Mouse (Mus musculus) ES-E14 (cell line): ENCODE data around the gene Klhdc7b. TPM values are rescaled to one million over a fixed set of nuclear protein-coding genes. Genes with fewer than 3 reads are reported as not detected.

Experiments
- DNase-seq: peaks from one replicate; pipeline ENCODE4 v3.0.0-alpha.2; 2013; ENCODE audit warnings: low read depth, low spot score
- H3K27ac ChIP-seq: 2 replicates; pipeline ENCODE4 v1.5.1; 2012; ENCODE audit warnings: low read depth, mild to moderate bottlenecking, low read length, moderate library complexity, mixed read lengths; ENCODE audit not compliant: poor library complexity, insufficient read depth, severe bottlenecking
- H3K36me3 ChIP-seq: 2 replicates; pipeline ENCODE4 v1.6.1; 2012; ENCODE audit warnings: mild to moderate bottlenecking, low read length, moderate library complexity, mixed read lengths; ENCODE audit not compliant: control insufficient read depth, poor library complexity, insufficient read depth, severe bottlenecking
- H3K4me1 ChIP-seq, 2 experiments: fragments of 150-350 bp in 1 of 2; sonication (generic) in 1 of 2; 2 replicates each; pipeline ENCODE4 v1.6.1; 2012; ENCODE audit warnings: low read length in 2 of 2, mild to moderate bottlenecking in 1 of 2, mixed read lengths in 1 of 2; ENCODE audit not compliant: control insufficient read depth in 2 of 2, insufficient read depth in 2 of 2, poor library complexity in 1 of 2
- H3K4me3 ChIP-seq, 2 experiments: fragments of 150-350 bp in 1 of 2; sonication (generic) in 1 of 2; 2 replicates each; pipeline ENCODE4 v1.5.1; 2012; ENCODE audit warnings: low read length in 2 of 2, low read depth in 1 of 2, mild to moderate bottlenecking in 1 of 2, mixed read lengths in 1 of 2; ENCODE audit not compliant: insufficient read depth in 1 of 2, poor library complexity in 1 of 2, severe bottlenecking in 1 of 2
- H3K9ac ChIP-seq: 2 replicates; pipeline ENCODE4 v1.6.1; 2012; ENCODE audit warnings: low read depth, mild to moderate bottlenecking, low read length, mixed read lengths; ENCODE audit not compliant: poor library complexity, insufficient read depth, severe bottlenecking
- H3K9me3 ChIP-seq: fragments of 150-350 bp; sonication (generic); 2 replicates; pipeline ENCODE4 v1.6.1; 2012; ENCODE audit warnings: low read depth, mild to moderate bottlenecking, low read length; ENCODE audit not compliant: control insufficient read depth, insufficient read depth
- CHD2 ChIP-seq: IDR thresholded peaks from 2 replicates; pipeline ENCODE4 v1.6.1; 2014; ENCODE audit warnings: mild to moderate bottlenecking, low read depth, low read length, inconsistent platforms
- HCFC1 ChIP-seq: IDR thresholded peaks from 2 replicates; pipeline ENCODE4 v1.6.1; 2012; ENCODE audit warnings: low read length, inconsistent platforms, borderline replicate concordance; ENCODE audit not compliant: insufficient read depth
- MAFK ChIP-seq: IDR thresholded peaks from 2 replicates; pipeline ENCODE4 v1.6.1; 2014; ENCODE audit warnings: mild to moderate bottlenecking, low read depth, low read length, inconsistent platforms; ENCODE audit not compliant: insufficient read depth
- ZC3H11A ChIP-seq: IDR thresholded peaks from 2 replicates; pipeline ENCODE4 v1.6.1; 2012; ENCODE audit warnings: low read depth, mild to moderate bottlenecking, inconsistent platforms, low read length, borderline replicate concordance
- ZNF384 ChIP-seq: IDR thresholded peaks from 2 replicates; pipeline ENCODE4 v1.6.1; 2012; ENCODE audit warnings: low read depth, low read length, inconsistent platforms
- in situ Hi-C, 2 experiments: fragments of 600-800 bp; cut with MboI; formaldehyde crosslinking; loops; one replicate each; pipeline ENCODE4 v1.15.1; 2025; ENCODE audit warnings: low sequenced_read_pairs in 2 of 2, inconsistent platforms in 1 of 2; ENCODE audit not compliant: unreplicated experiment in 2 of 2
- total RNA-seq: library from RNA; depleted of rRNA; stranded (reverse); fragments of 300-350 nt; gene quantifications from 2 replicates; pipeline ENCODE4 v1.2.3, GENCODE M21; 2012

Klhdc7b gene
- total RNA-seq, 1 experiment, result 0.13 TPM

GRCm38 (mm10) chr15:89404831-89405623, 20.3 kb downstream of the Klhdc7b start:
- no peak for DNase-seq
- no peak for TF ChIP-seq ZNF384
- TF ChIP-seq CHD2, result no peak
- TF ChIP-seq MAFK, result no peak
- no peak for TF ChIP-seq ZC3H11A
- TF ChIP-seq HCFC1, result no peak
- Histone ChIP-seq H3K4me3 (no peak overlapping the region), H3K36me3 (no peaks in the 10 kb centered on the region), H3K4me1 (peaks cover 0 to 8% of the 10 kb centered on the region in 2 experiments; a peak in 1 of 4 replicates), H3K9me3 (no peaks in the 10 kb centered on the region), H3K27ac (no peak overlapping the region), H3K9ac (no peak overlapping the region)
- in situ Hi-C loops, result no loop called here

- Histone ChIP-seq H3K9me3 (no peaks in the 10 kb centered on the region), H3K4me3 (no peak overlapping the region), H3K36me3 (no peaks in the 10 kb centered on the region), H3K27ac (no peak overlapping the region; the same call in 1 of the 2 replicates), H3K4me1 (peaks cover 0 to 7% of the 10 kb centered on the region in 2 experiments; a peak in 1 of 4 replicates), H3K9ac (no peak overlapping the region)
- TF ChIP-seq ZNF384, result no peak
- in situ Hi-C loops, result no loop called here
- DNase-seq, result no peak
Measured at GRCm38 (mm10) chr15:89406691-89407090, 22.0 kb downstream of the Klhdc7b start.

- peak; percentile 58 for DNase-seq
- in situ Hi-C loops, result no loop called here
- Histone ChIP-seq H3K4me1 (peaks cover 0 to 7% of the 10 kb centered on the region in 2 experiments; a peak in 1 of 4 replicates), H3K27ac (no peak within 1 kb of the TSS), H3K9me3 (no peaks in the 10 kb centered on the region), H3K9ac (no peak within 1 kb of the TSS), H3K36me3 (no peaks in the 10 kb centered on the region), H3K4me3 (peak within 1 kb of the TSS in 1 of 2 experiments; percentile 7; a peak in 1 of 4 replicates)
- TF ChIP-seq ZC3H11A, result no peak
- no peak for TF ChIP-seq MAFK
- no peak for TF ChIP-seq CHD2
- no peak for TF ChIP-seq ZNF384
- TF ChIP-seq HCFC1, result no peak
Measured at GRCm38 (mm10) chr15:89410118-89410517, 25.4 kb downstream of the Klhdc7b start, which contains the start of gene Syce3. Syce3 (minus strand) TSS chr15:89410503.

- Histone ChIP-seq H3K9me3 (no peaks in the 10 kb centered on the region), H3K4me3 (no peak overlapping the region), H3K9ac (no peak overlapping the region), H3K4me1 (peaks cover 0 to 4% of the 10 kb centered on the region in 2 experiments; a peak in 2 of 4 replicates), H3K36me3 (peaks cover 3% of the 10 kb centered on the region; the same call in 1 of the 2 replicates), H3K27ac (no peak overlapping the region)
- TF ChIP-seq HCFC1, result no peak
- no peak for TF ChIP-seq ZNF384
- TF ChIP-seq CHD2, result no peak
- TF ChIP-seq ZC3H11A, result no peak
- TF ChIP-seq MAFK, result no peak
- no peak for DNase-seq
- in situ Hi-C loops, result no loop called here
Measured at GRCm38 (mm10) chr15:89415282-89415681, 30.6 kb downstream of the Klhdc7b start.
